Mouse (Mus musculus): ENCODE results near the gene Nrde2. TPM values are rescaled to one million over a fixed set of nuclear protein-coding genes. Genes with fewer than 3 reads are reported as not detected.

Nrde2 gene
- total and polyA plus RNA-seq, 3 experiments, result 16.5 to 17.2 TPM; not detected in 1

GRCm38 (mm10) chr12:100167931-100168871, 8.7 kb upstream of the Nrde2 start:
- Histone ChIP-seq H3K9ac (ENCODE audit: control insufficient read depth, low read depth, low read length, poor library complexity, severe bottlenecking) (peak overlapping the region; percentile 67), H3K27ac (ENCODE audit: control insufficient read depth, low read depth, low read length) (peak overlapping the region; percentile 60; the same call in 1 of the 2 replicates), H3K4me1 (ENCODE audit: control insufficient read depth in 1 of 2, insufficient read depth in 2 of 2, low read length in 2 of 2) (peaks cover 0 to 8% of the 10 kb centered on the region in 2 experiments; a peak in 2 of 4 replicates), H3K9me3 (replicated peaks; ENCODE audit: insufficient read depth, low read length) (no peaks in the 10 kb centered on the region), H3K4me3 (ENCODE audit: control insufficient read depth in 1 of 2, insufficient read depth in 1 of 2, low read depth in 2 of 2, low read length in 2 of 2) (peak overlapping the region; percentile 45 to 50), H3K36me3 (ENCODE audit: control insufficient read depth in 1 of 2, insufficient read depth in 2 of 2, low read length in 2 of 2) (peaks cover 0 to 2% of the 10 kb centered on the region in 2 experiments; a peak in 2 of 4 replicates), H3K27me3 (ENCODE audit: control insufficient read depth in 1 of 2, insufficient read depth in 2 of 2, low read length in 2 of 2) (no peaks in the 10 kb centered on the region), H3K79me2 (ENCODE audit: control insufficient read depth, insufficient read depth, low read length, poor library complexity) (no peaks in the 10 kb centered on the region)
- DNase-seq (ENCODE audit: low read depth, low spot score), result peak; percentile 74
- no peak for TF ChIP-seq ZKSCAN1 (IDR thresholded peaks at IDR 0.05; ENCODE audit: low read depth, low read length)
- TF ChIP-seq GABPA (IDR thresholded peaks at IDR 0.05; ENCODE audit: low read depth, low read length), result no peak
- TF ChIP-seq UBTF (IDR thresholded peaks at IDR 0.05; ENCODE audit: borderline replicate concordance, insufficient read depth, low read depth, low read length), result no peak
- TF ChIP-seq ZC3H11A (IDR thresholded peaks at IDR 0.05; ENCODE audit: low read depth, low read length), result no peak
- TF ChIP-seq TAL1 (IDR thresholded peaks at IDR 0.05; ENCODE audit: low read length), result no peak
- TF ChIP-seq MYB (IDR thresholded peaks at IDR 0.05; ENCODE audit: low read depth, low read length), result no peak
- TF ChIP-seq MXI1 (IDR thresholded peaks at IDR 0.05; ENCODE audit: low read depth, low read length), result peak; percentile 76
- TF ChIP-seq JUND (IDR thresholded peaks at IDR 0.05; ENCODE audit: low read depth, low read length), result no peak
- no peak for TF ChIP-seq CHD2 (IDR thresholded peaks at IDR 0.05; ENCODE audit: low read length)
- TF ChIP-seq EP300 (IDR thresholded peaks at IDR 0.05; ENCODE audit: low read depth in 1 of 2, low read length in 2 of 2), result no peak
- no peak; the same call in 1 of the 2 replicates for TF ChIP-seq NELFE (IDR thresholded peaks at IDR 0.05; ENCODE audit: low read depth, low read length)
- TF ChIP-seq USF1 (IDR thresholded peaks at IDR 0.05; ENCODE audit: low read depth, low read length), result no peak
- TF ChIP-seq USF2 (IDR thresholded peaks at IDR 0.05; ENCODE audit: borderline replicate concordance in 1 of 2, insufficient read depth in 1 of 2, low read depth in 1 of 2, low read length in 2 of 2), result no peak
- TF ChIP-seq BHLHE40 (IDR thresholded peaks at IDR 0.05; ENCODE audit: borderline replicate concordance, low read depth, low read length), result no peak
- TF ChIP-seq ELF1 (IDR thresholded peaks at IDR 0.05; ENCODE audit: low read depth, low read length), result 0 out of 2 replicates have a peak, but pooled peaks have one; percentile 7
- TF ChIP-seq POLR2A (IDR thresholded peaks at IDR 0.05; ENCODE audit: control insufficient read depth in 1 of 2, insufficient read depth in 1 of 2, low read depth in 1 of 2, low read length in 2 of 2, poor library complexity in 1 of 2), result peak in 1 of 2 experiments; percentile 74; a peak in 2 of 4 replicates
- TF ChIP-seq MEF2A (IDR thresholded peaks at IDR 0.05; ENCODE audit: extremely low read depth, insufficient replicate concordance, low read depth, low read length, poor library complexity, severe bottlenecking), result no peak
- no peak for TF ChIP-seq NRF1 (IDR thresholded peaks at IDR 0.05; ENCODE audit: insufficient read depth, low read depth, low read length, poor library complexity, severe bottlenecking)
- TF ChIP-seq MAX (IDR thresholded peaks at IDR 0.05; ENCODE audit: low read length), result peak; percentile 34; the same call in 1 of the 2 replicates
- no peak for TF ChIP-seq KAT2A (conservative IDR thresholded peaks at IDR 0.05; ENCODE audit: low read depth, low read length)
- peak; percentile 47; the same call in 1 of the 2 replicates for TF ChIP-seq TBP (IDR thresholded peaks at IDR 0.05; ENCODE audit: low read depth, low read length)
- no peak for TF ChIP-seq POLR2AphosphoS2 (IDR thresholded peaks at IDR 0.05; ENCODE audit: low read length)
- TF ChIP-seq HCFC1 (IDR thresholded peaks at IDR 0.05; ENCODE audit: low read depth, low read length), result no peak
- no peak for TF ChIP-seq RAD21 (IDR thresholded peaks at IDR 0.05; ENCODE audit: low read depth, low read length)
- TF ChIP-seq CTCF (IDR thresholded peaks at IDR 0.05 in 2 of 3, conservative IDR thresholded peaks at IDR 0.05 in 1 of 3; ENCODE audit: control insufficient read depth in 1 of 3, insufficient read depth in 1 of 3, low read depth in 2 of 3, low read length in 3 of 3, poor library complexity in 1 of 3, severe bottlenecking in 1 of 3), result no peak

All from MEL (cell line).